Mouse (Mus musculus): ENCODE results near the gene Gm20826.
"Not testable (repeated sequence)": the region's sequence is repeated elsewhere in the genome, so short reads cannot be mapped to it uniquely, and the experiment has no call there.

- not testable (repeated sequence) for TF ChIP-seq CTCF (IDR thresholded peaks at IDR 0.05; ENCODE audit: extremely low read depth, insufficient read depth, insufficient read length, insufficient replicate concordance); POLR2A (IDR thresholded peaks at IDR 0.05; ENCODE audit: low read depth, low read length)
Measured at GRCm38 (mm10) chrY:7638389-7638788, at the start of gene Gm20826.

All from spleen, adult 2 months (tissue).